Mouse (Mus musculus) cerebellum, postnatal 14 days (tissue): Measurements from ENCODE around the gene Gm21987.
A peak's percentile ranks its signal among the peaks of the same experiment; 100 is the strongest.

Experiments used
- DNase-seq, 2 experiments: peaks; one replicate each; pipeline ENCODE4 v3.0.0; 2021; ENCODE audit warnings: mixed read lengths in 2 of 2

Gene Gm21987

DNA sequence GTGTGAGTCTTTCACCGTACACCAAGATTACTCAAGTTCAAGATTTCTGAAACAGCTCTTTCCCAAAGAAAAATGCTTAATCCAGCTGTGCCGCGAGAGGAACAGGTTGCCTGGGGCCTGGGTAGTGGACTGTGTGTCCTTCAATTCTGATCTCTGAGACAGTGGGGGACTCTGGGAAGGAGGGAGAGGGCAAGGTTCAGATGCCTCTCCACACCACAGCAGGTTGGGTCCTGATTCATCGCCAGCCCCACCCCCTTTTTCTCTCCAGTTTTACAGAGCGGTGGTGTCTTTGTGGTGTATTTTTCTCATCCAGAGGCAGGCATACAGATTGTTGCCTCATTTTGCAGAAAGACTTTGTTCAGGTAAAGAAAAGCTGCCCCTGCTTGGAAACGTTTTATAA, 51.4 kb downstream of the Gm21987 start:
- DNase-seq, result no peak

GRCm38 (mm10) chr16:38399076-38399475, 52.2 kb downstream of the Gm21987 start:
- no peak for DNase-seq

GRCm38 (mm10) chr16:38399531-38400231, 52.8 kb downstream of the Gm21987 start:
- peak; percentile 54 to 64 for DNase-seq

DNA sequence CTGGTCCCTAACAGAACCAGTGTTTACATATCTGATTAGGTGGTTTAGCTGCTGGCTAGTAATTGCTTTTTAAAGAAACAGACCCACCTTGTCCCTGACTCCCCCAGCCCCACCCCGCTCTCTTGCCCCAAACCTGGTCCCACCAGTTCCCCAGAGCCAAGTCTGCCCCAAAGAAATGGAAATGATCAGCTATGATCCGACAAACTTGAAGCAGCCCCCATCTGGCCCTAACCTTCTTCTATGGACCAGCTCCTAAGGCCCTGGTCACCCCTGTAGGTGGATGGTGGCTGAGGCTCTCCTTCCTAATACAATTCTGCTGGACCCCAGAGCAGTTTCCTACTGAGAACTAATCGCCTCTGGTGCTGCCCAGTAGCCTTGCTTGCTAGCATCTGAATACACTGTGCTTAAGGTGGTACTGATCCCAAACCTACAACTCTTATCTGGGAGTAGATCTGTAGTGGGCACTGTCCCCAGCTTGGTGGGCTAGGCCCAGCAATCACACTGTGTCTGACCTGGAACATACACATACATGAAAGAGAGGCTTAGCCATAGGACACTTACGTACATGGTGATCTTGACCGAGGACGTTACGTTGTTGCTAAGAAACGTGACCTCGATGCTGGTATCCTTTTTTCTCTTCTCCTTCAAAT, 53.6 kb downstream of the Gm21987 start:
- DNase-seq, result peak in 1 of 2 experiments; percentile 11

DNA sequence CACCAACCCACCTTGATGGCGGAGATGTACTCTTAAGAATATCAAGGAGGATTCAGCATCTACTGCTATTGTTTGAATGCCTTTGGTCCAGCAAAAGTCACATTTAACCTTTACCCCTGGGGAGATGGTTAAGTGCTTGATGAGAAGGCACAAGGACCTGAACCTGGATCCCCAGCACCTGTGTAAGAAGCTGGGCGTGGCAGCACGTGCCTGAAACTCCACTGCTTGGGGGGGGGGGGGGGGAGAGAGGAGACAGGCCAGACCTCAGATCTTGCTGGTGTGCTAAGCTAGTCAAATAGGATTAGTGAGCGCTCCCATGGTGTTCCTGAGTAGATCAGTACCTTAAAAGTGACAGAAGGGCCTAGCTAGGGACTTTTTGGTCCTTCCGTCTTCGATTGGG, 54.6 kb downstream of the Gm21987 start:
- DNase-seq, result no peak

DNA sequence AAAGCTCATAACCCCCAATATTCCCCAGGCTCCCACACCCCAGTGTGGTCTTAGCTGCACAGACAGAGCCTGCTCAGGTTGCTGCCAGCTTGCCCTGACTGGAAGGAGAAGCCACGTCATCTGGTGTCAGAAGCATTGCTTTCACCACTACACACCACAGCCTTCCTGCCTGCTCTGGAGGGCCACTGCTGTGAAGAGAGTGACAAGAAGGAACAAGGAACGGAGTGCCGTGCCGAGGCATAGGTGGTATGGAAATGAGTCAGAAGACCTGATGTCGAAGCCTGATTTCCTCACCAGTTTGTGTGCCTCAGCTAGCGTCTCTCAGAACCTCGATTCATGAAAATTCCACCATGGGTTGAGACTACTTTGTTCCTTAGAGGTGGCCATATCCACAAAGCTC, 56.8 kb downstream of the Gm21987 start:
- no peak for DNase-seq

DNA sequence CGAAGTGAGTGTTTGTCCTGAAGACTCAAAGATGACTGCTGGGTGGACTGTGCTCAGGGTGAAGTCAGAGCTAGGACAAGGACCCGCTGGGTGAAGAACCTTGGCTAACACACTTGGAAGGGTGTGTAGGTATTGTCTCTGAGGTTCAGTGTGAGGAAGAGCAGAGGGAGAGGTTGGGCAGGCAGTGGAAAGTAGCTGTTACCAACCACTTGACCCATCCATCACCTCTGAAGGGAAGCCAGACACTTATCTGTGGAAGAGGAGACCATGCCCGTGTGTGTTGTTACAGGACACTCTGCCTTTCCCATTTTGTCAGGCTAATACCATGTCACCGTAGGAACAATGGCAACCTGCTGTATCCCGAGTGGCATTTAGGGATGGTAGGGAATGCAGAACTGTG, 59.5 kb downstream of the Gm21987 start:
- DNase-seq, result no peak

- DNase-seq, result no peak
Measured at GRCm38 (mm10) chr16:38406708-38407107, 59.9 kb downstream of the Gm21987 start.

DNA sequence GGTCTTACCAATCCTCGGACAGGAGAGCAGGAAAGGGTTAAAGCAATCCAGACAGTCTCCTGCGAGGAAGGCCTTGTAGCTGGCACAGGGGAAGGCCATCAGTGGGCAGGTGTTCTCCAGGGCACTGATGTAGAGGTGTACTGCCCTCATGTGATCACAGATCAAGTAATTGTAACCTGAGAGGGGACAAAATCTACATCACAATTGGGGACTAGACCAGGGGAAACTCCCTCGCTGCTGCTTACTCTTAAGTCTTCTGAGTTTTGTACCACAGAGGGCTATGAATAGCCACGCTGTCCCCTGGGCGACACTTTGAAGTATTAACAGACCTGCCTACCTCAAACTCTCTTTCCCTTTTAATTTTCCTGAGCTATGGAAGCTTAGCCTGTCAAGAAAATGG, 60.7 kb downstream of the Gm21987 start:
- no peak for DNase-seq

GRCm38 (mm10) chr16:38408416-38408815, 61.6 kb downstream of the Gm21987 start:
- no peak for DNase-seq
